Mouse (Mus musculus): ENCODE results near the gene Abtb2. TPM values are rescaled to one million over a fixed set of nuclear protein-coding genes. Genes with fewer than 3 reads are reported as not detected.

Gene Abtb2
- total RNA-seq, 4 experiments from 2014 or later = 8.8 to 10.6 (median 10.1) TPM

DNA sequence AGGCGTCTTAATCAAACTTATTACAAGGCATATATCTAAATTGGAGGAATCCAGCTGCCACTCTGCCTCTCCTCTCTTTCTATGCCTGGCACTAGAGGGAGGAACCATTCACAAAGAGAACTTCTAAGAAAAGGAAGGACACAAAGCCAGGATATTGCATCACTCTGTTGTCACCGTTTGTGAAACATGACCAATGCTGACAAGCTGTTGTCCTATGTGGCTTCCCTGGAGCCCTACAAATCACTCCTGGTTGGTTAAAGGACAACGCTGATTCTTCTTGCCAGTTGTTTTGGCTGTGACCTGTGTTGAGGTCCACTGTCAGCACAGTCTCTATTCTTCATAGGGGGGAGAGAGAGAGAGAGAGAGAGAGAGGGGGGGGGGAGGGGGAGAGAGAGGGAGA, 17.2 kb downstream of the Abtb2 start:
- no peak for DNase-seq (ENCODE audit: low spot score in 2 of 2)

DNA sequence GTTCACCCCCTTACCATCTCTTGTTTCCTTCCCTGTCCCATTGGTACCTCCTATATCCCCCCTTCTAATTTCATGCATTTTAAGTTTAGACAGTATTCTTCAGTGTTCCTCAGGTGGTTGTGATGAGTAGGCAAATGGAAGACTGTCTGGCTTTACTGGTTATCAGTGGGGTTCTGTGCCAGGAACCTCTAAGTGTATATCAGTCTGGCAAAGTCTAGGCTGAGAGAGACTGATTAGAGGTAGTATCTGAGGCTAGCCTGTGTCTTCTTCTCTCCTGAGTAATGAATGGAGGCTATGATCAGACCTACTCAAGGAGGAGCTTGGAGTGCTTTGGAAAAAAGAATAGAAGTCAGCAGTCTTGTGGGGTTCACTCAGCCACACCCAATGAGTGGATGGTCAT, 18.0 kb downstream of the Abtb2 start:
- DNase-seq (ENCODE audit: low spot score in 2 of 2) = no peak

DNA sequence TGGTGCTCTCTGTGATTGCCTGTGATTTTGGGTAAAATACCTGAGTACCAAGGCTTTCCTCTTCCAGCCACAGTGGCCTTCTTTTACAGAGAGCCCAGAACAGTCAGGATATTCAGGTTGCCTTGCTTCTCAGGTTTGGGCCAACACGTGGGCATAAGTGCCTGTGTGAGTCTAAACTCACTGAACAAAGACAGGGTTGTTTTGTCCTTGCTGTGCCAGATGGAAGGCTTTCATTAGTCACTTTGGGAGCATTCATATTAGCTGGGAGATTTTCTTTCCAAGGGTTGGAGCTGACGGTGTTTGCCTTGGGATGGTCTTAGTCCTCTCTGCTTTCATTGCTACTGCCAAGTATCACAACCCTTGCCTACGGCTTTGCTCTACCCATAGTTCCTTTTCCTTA, 20.3 kb downstream of the Abtb2 start:
- DNase-seq (ENCODE audit: low spot score in 2 of 2) = no peak

DNA sequence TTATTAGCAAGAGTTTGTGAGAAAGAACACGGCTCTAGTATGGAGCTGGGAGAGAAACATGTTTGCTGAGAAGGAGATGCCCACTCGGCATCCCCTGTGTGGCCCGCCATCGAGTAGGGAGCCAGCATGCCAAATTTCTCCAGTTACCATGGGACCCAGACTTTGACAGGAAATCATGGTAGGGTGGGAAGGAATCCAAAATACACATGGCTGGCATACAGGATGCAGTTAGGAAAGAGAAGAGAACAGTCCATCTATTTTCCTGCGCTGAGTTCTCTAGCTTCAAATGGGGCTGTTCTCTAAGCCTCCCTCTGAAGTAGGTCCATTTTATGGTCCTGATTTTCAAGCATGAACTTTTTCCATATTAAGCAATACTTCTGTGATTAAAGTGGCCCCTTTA, 22.7 kb downstream of the Abtb2 start:
- DNase-seq (ENCODE audit: low spot score in 2 of 2) = no peak

DNA sequence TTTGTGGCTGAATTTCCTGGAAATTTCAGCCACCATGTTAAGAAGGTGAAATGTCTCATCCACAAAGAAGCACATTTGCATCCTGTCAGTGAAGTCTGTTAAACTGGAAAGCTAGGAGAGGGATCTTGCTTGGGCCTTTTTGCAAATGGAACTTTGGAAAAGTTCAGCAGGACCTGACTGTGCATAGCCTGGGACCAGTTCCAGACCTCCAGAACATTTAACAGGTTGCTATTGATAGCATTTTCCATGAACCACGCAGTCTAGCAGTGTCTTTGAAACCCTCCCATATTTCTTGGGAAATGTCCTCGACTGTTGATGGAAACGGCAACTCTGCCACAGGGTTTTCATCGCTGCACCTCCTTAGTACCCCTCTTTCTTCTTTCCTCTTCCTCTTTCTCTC, 23.3 kb downstream of the Abtb2 start:
- DNase-seq (ENCODE audit: low spot score in 2 of 2) = no peak

DNA sequence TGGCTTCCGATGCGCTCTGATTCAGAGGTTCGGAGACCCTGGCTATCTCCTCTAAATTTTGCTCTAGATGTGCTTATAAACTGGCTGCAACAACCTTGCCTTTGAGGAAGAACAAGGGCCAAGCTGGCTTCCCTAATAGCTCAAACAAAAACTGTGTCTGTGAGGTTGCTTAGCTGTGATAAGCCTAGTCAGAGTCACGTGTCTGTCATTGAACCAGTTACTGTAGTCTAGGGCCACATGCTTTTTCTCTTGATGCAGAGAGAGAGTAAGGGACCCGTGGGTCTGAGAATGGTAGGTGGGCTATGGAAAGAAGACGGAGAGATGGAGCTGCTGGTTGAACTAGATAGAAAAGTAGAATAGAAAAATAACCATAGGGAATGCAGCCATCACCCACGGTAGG, 24.5 kb downstream of the Abtb2 start:
- no peak for DNase-seq (ENCODE audit: low spot score in 2 of 2)

DNA sequence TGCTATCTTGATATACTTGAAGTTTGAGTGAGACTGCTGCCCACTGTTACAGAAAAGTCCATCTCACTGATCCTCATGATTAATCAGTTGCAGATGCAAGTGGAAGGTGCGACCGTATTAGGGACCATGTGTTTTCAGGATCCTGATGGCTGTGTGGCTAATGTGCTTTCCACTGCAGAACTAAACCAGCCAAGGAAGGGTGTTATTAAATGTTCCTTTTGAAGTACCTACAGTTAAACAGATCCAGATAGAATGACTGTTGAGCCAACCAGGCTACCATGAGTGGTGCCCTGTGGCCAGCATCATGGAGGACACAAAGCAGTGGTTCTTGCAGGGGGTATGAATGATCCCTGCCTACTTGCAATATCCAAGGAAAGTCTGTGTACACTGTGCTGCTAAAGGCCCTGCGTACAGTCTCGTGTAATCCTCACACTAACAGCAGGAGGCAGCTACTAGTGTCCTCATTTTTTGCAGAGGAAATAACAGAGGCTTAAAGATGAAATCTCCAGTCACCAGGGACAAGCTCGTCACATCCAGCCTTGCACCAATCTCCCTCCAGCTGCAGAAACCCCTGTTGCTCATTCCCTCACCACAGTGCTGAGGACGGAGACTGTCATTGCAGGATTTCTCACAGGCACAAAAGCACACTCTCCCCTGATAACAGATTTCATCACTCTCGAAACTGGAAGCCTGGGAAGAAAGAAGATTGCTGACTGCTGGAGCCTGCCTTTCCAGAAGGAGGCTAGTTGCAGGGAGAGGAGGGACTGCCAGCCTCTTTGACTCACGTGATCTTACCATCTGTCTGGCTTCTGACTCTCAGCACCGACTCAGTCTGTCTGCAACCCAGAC, 25.9 kb downstream of the Abtb2 start:
- DNase-seq (ENCODE audit: low spot score in 2 of 2) = peak; percentile 52 to 56

DNA sequence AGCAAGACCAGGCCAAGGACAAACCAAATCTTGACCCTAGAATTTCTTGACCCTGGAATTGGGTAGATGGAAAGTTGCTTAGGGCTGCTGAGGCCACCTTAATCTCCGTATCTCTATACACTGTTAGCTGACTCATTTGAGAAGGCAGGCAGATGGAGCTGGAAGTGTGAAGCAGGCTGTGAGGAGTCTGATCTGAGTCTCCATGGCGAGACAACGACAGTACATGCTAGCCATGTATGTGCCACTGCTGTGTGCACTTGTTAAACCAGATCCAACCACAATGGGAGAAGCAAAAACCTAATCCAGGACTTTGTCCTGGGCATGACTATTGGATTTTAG, 26.4 kb downstream of the Abtb2 start:
- DNase-seq (ENCODE audit: low spot score in 2 of 2) = no peak

DNA sequence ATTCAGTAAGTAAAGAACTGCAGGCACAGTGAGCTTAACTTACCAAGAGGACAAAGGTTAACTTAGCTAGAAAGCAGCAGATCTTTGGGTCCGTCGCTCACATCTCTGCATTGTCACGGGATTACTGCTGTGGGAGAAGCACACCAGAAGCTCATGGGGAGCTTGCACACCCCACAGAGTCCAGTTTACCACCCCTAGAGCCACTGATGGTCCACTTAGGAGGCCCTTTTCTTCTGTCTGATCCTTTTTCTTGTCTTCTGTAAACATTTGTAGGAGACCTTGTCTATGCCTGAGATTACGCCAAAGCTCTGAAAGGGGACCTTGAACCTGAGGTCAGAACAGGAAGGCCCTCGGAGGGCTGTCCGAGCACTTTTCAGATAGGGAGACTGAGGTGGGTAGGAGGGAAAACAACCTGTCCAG, 28.5 kb downstream of the Abtb2 start:
- no peak for DNase-seq (ENCODE audit: low spot score in 2 of 2)

DNA sequence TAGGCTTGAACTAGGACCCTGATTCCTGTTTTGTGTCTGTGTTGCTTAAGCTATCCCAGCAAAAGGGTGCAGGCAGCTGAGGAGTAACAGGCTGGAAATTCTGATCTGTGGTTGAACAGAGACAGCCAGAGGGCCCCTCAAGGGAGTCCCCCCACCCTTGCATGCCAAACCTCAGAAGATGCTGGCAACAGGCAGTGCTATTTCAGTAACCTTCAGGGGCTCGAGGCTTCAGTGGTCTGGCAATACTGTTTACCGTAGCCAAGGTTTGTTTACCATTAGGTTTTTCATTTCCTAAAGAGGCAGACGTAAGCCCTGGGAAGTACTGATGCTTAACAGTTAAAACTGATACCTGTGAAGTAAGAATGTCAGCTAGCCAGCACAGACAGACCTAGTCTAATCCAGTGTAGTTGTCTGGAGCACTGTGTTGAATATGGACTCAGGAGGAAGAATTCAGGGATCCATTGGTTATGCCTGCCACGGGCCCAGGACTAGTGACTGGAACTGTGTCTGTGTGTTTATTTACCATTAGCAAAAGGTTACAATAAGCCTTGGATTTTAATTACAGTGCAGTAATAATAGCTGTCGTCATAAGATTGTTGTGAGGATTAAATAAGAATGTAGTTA, 29.0 kb downstream of the Abtb2 start:
- no peak for DNase-seq (ENCODE audit: low spot score in 2 of 2)

DNA sequence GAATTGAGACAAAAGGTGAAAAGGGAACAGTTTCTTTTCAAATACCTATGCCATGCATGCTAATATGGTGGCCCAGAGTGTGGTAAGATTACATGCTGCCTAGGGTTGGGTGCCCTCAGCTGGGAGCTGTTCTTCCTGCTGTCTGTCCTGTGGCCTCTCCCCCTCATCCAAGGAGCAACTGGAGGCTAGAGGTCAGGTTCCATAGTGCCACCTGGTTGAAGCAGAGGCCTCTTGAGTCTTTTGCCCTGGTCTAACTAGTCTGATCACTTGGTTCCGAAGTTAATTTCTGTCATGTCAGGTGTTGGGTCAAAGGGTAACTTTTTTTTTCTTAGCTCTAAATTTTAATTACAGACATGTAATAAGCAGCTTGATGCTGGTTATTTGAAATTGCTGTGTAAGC, 33.2 kb downstream of the Abtb2 start:
- DNase-seq (ENCODE audit: low spot score in 2 of 2) = no peak

DNA sequence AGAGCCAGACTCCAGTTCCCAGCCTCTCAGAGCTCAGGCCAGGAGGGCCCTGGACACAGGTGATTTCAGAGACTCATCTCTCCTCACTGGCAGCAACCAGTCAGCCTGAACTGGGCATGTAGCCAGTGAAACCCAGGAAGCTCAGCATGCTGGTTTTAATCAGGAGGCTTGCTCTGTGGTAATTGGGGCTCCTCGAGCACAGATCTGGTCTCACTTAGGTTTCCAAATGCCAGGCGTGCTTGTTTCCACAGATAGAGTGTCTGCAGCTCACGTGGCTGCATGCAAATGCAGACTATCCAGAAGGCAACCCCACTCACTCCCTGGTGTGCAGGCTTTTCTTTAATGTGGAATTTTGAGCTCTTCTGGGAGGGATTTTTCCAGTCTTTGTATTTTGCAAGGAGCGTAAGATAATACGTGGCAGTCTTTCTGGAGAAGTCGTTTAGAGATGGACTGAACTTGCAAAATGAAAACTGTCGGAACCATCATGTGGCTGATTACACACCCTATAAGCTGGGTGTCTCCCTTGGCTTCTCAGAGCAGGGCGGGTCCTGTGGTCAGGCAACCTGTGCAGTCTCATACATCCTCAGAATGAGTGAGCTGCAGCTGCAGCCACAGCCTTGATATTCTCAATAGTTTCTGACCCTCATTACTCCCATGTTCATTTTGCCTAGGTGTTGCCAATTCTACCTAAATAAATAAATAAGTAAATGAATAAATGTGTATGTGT, 34.2 kb downstream of the Abtb2 start:
- DNase-seq (ENCODE audit: low spot score in 2 of 2) = peak; percentile 52 to 55

DNA sequence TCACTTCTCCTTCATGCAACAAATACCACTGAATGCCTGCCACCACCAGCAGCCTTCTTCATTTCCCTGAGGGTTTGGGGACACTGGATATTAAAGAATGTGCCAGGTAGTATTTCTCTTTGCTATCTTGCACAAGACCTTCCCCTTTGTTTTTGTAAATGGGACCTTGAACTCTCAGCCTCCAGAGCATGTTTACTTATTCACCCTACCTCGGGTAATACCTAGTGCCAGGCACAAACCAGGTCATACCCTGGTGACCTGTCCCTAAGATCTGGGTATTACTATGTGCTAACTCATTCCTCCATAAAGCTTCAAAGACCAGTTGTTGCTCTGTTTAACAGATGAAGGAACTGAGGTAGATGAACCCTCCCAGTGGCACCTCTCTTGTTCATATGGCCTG, 35.0 kb downstream of the Abtb2 start:
- DNase-seq (ENCODE audit: low spot score in 2 of 2) = no peak

DNA sequence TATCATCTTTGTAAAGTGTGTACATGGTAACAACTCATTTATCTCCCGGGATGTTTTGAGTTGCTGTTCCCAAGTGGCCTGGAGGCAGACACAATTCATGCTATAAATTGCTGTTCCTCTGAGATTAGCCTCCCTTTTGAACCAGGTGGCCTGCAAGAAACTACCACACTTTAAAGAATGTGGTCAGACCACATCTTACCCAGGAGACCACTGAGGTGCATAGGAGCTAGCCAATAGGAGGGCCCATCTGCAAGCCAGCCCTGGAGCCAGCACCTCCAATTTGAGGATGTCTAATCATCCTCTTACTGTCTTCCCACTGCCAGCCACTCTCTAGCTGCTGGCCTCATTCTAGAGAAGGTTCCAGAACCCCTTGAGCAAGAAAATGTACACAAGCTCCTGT, 35.4 kb downstream of the Abtb2 start:
- DNase-seq (ENCODE audit: low spot score in 2 of 2) = no peak

DNA sequence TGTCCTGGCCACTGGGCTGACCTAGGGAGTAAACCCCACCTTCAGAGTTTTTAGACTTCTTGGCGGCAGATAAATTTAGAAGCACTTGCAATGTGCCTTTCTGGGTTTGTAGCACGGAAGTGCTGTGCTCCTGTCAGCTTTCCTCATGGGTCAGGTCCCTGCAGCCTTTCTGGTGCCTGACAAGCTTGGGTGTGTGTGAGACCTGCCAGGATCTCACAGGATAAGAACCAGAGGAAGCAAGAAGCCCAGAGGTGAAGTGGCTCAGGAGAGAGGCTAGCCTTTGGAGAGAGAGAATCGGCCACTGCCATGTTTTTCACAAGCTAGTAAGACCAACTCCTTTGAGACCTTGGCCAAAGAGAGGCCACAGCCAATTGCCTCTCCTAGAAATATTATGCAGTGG, 37.1 kb downstream of the Abtb2 start:
- no peak for DNase-seq (ENCODE audit: low spot score in 2 of 2)

DNA sequence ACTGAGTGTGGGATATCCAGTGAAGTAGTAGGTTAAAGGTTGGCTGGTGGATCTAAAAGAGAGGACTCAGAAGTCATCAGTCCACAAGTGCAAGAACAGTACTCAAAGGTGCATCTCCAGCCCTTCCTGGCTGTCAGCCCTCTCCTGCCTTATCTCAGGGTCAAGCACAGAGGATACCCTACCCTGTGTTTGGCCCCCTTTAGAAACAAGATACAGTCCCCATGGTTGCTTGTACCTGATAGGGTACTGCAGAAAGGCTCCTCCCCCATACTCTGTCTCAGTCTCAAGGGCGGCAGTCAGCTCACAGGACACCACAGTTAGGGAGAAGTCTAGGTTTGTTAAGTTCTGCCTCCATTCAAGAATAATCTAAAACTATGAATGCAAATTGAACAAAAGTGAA, 37.8 kb downstream of the Abtb2 start:
- DNase-seq (ENCODE audit: low spot score in 2 of 2) = no peak

DNA sequence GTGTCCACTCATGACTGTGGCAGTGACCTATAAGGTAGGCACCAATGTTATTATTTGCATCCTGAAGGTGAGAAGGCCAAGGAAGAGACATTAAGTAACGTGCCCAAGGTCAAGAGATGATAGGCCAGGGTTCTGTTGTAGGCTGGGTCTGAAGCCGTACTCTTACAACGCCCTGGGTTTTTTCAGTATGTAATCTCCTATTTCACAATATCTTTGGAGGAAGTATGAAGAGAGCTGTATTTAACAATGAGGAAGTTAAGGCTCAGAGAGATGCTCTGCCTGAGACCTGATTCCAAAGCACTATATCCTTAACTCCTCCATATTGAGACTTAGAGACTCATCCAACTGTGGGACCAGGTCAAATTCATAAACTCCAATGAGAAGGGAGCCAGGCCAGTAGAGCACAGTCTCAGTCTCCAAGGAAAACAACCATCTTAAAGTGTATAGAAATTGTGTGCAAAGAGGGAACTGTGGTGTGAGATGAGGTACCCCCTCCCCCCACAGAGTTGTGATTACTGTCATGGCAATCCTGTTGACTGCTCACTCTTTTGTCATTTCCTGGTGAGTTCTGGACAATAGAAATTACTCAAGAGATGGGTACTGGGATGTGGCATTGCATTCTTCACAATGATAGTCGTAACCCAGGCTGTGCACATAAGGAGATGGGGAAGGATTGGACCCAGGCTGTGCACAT, 39.8 kb downstream of the Abtb2 start:
- DNase-seq (ENCODE audit: low spot score in 2 of 2) = no peak

DNA sequence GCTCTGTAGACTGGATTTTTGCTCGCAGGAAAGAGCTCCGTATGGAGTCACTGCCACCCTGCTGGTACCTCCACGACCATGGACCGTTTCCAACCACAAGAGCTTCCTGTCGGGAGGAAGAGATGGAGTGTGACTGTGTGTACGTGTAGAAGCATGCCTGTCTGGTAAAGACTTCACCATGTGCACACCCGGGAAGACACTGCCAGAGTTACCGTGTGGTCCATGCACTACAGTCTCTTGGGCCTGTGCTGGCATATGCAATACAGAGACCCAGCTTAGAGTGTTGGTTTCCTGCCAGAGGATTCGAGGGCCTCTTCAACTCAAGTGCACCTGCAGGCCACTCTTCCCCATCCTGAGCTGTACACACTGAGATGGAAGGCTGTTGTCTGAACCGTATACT, 41.8 kb downstream of the Abtb2 start:
- DNase-seq (ENCODE audit: low spot score in 2 of 2) = no peak

DNA sequence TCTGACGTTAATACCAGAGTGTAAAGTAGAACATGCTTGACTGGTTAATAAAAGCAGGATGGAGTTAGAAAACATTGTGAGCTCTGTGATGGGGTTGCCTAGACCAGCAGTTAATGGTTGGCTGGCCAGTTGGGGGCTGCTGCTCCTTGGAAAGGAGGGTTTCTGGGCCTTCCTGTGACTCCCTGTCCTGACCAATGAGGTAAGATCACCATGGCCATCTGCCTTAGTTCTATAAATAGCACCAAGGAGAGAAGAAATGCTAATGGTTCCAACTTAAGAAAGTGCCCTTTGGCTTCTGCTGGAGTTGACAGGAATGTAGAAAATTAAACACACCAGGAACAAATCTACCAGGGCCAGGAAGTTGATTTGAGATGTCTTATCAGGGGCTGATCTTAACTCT, 42.8 kb downstream of the Abtb2 start:
- no peak for DNase-seq (ENCODE audit: low spot score in 2 of 2)

DNA sequence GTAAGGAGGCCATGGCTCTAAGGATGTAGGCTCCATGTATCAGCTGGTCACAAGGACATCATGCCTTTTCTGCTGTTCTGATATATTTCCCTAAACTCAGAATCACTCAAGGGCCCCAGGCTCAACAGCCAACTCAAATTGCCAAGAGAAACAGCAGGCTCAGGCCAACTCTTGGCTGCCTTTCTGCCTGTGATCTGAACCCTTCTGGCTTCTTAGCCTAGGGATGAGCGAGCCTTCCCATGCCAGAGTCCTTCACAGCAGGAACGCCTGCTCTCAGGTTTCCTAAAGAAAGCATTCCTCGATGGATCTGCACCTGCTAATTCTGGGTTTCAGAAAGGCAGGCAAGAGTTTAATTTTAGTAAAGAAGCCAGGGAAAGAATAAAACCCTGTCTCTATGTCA, 43.4 kb downstream of the Abtb2 start:
- DNase-seq (ENCODE audit: low spot score in 2 of 2) = no peak

DNA sequence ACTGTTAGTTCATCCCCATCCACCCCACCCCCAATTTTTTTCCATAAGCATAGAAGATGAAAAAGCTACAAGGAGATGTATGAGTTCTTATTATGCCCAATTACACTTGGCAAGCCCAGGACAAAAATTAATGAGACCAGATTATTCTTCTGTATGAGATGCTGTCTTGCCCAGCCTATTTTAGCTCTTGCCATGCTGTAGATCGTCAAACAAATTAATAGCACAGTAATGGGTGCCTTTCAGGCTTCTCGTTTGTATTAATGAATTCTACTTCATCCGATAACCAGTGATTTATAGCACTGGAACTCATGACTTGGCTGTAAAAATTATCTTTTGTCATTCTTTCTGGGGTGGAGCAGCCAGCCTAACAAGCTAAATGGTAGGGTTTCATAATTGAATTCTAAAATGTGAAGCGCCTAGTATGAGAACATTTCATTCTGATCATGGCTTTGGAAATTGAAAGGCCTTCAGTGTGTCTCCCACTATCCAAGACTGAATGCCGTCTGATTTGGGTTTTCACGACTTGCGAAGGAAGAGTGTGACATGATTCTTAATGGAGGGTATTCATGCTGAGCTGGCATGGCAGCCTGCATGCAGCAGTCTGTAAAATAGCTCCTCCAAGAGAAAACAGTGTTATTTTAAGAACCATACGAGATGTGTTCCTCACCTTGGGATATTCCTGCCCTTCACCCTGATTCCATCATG, 44.9 kb downstream of the Abtb2 start:
- no peak for DNase-seq (ENCODE audit: low spot score in 2 of 2)

Measured in layer of hippocampus, adult 8-10 months (tissue).